Comparison of ENCODE assay signal across 1 mouse cellular context in the genomic region with DNA sequence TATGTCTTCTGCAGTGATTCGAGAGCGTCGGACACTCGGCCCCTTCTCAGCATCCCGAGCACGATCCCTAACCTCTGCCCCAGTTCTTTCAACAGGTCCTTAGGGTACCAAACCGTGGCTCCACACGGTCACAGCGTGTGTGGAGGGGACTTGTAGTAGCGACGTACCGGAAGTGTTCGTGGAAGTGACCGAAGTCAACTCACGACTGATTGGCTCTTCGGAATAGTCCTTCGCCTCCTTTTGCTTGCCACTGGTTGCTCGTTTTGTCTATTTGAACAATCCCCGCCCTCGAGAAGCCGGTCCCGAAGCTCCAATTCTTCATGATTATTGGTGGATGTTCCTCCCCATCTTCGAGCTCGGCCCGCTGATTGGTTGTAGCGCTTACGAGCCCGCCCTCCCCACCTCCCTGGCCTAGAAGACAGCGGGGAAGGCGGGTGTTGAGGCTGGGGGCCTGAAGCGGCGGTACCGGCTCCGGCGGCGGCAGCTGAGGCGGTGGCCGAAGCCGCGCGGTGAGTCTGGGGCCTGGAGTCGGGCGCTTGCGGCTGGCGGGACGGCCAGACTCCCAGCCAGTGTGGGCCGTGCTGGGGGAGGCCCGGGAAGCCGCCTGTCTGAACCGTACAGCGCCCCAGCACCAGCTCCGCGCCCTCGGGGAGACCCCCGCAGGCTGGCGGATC.
TF ChIP-seq lines count a peak whose summit lies in the region.

TSS of gene Mtor (plus strand) at position 433 of the 674 bp plus-strand sequence.

TF ChIP-seq in CH12.LX, 34 proteins besides CTCF, POLR2A, EP300 and RAD21 (continued from another document):
- TF ChIP-seq TBP (conservative IDR thresholded peaks at IDR 0.05; ENCODE audit: low read depth, low read length), result peak; percentile 93
- TF ChIP-seq E2F4 (IDR thresholded peaks at IDR 0.05; ENCODE audit: insufficient replicate concordance, low read depth, low read length), result peak; percentile 52; the same call in 1 of the 2 replicates
- peak; percentile 91 for TF ChIP-seq MAX (IDR thresholded peaks at IDR 0.05; ENCODE audit: low read length)
- peak; percentile 86 for TF ChIP-seq ZMIZ1 (IDR thresholded peaks at IDR 0.05; ENCODE audit: low read depth, low read length)
- peak; percentile 71; the same call in 1 of the 2 replicates for TF ChIP-seq MAZ (IDR thresholded peaks at IDR 0.05; ENCODE audit: low read depth, low read length)
- peak; percentile 91 for TF ChIP-seq UBTF (IDR thresholded peaks at IDR 0.05; ENCODE audit: low read depth, low read length)
- no peak for TF ChIP-seq JUN (IDR thresholded peaks at IDR 0.05; ENCODE audit: insufficient read depth, low read depth, low read length)
- TF ChIP-seq TCF12 (IDR thresholded peaks at IDR 0.05; ENCODE audit: low read depth, low read length), result peak; percentile 83; the same call in 1 of the 2 replicates
- TF ChIP-seq NELFE (IDR thresholded peaks at IDR 0.05; ENCODE audit: low read depth, low read length), result peak; percentile 59
- no peak for TF ChIP-seq ZNF384 (IDR thresholded peaks at IDR 0.05; ENCODE audit: low read depth, low read length)
- TF ChIP-seq KAT2A (IDR thresholded peaks at IDR 0.05; ENCODE audit: insufficient replicate concordance, low read length), result peak; percentile 88; the same call in 1 of the 2 replicates
- TF ChIP-seq IRF4 (IDR thresholded peaks at IDR 0.05; ENCODE audit: low read depth, low read length), result peak; percentile 43; the same call in 1 of the 2 replicates
- peak; percentile 95 for TF ChIP-seq MXI1 (IDR thresholded peaks at IDR 0.05; ENCODE audit: low read depth, low read length)
